Mouse (Mus musculus): Measurements from ENCODE around the gene Arpc4. TPM values are rescaled to one million over a fixed set of nuclear protein-coding genes. Genes with fewer than 3 reads are reported as not detected.
A peak's percentile ranks its signal among the peaks of the same experiment; 100 is the strongest.

Arpc4 gene
- total RNA-seq, 2 experiments from 2014 or later = 130 to 134 TPM

DNA sequence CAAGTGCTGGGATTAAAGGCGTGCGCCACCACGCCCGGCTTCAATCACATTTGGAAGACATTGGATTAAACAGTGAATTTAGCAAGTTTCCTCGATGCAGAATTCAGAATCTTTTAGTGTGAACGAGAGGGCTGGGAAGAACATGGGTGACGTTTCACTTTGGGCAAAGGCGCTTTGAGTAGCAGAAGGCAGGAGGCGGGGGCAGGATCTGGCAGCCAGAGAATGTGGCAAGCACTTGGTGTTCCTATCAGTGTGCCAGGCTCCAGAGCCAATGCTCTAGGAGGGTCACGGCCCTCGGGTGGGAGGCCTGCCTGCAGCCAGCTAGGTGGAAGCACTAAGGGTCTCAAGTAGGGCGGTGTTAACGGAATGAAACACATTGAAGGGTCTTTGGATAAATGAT is 24.2 kb downstream of the Arpc4 start:
- DNase-seq (ENCODE audit: low spot score in 2 of 2) = no peak

DNA sequence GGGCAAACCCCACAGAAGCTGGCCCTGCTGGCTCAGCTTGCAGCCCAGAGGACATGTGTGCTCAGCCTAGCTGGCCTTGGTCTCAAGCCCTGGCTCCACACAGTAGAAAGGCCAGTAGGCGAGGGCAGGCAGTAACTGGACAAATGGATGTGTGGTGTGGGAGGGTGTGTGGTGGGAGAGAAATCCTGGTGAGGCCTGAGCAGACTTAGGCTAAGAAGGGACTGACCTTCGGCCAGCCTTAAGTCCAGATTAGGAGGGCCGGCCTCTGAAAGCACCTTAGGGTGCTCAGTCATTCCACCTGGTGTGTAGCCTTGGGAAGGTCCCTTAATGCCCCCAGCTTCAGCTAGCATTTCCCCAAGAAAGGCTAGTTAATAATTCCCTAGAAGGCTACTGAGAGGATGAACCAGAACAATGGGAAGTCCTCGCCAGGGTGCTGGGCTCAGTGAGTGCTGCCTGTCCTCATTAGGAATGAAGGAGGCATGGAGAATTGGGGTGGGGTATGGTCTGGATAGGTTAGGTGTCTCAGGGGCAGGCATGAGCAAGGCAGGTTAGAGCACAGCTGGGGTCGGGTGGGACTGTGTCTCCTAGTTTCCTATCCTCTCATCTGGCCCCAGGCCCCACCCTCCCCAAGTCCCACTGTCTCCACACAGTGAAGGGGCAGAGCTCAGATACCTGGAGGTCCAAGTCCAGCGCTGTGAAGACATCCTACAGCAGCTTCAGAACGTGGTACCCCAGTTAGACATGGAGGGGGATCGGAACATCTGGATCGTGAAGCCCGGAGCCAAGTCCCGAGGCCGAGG is 26.9 kb downstream of the Arpc4 start:
- DNase-seq (ENCODE audit: low spot score in 2 of 2) = no peak

DNA sequence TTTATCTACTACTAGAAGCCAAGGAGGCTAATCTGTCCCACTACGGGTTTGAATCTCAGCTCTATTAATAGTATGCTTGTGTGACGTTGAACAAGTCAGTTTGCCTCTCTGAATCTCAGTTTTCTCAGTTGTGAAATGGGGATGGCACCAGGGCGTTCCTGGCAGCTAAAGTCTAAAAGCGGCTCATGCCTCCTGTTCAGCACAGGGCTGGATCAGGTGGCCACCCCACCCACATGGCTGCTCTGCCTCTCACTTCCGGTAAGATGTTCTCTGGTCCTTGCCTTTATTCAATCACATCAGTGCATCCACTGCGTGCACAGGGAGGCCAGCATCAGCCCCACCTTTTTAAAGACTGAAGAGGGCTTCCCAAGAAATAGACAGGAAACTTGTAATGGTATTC is 27.6 kb downstream of the Arpc4 start:
- DNase-seq (ENCODE audit: low spot score in 2 of 2) = no peak

DNA sequence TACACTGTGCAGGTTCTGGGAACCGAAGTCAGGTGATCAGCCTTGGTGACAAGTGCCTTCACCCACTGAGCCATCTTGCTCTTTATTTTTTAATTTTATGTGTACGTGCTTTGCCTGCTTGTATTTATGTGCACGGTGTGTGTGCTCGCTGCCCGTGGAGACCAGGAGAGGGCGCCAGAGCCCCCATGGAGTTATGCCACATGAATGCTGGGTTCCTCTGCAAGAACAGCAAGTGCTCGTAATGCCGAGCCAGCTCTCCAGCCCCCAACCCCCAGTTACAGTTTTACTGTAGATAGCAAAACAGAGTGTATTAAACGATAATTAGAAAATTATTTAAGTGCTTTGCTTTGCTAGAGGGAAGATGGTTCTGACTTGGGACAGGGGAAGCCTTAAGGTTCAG is 28.8 kb downstream of the Arpc4 start:
- no peak for DNase-seq (ENCODE audit: low spot score in 2 of 2)

DNA sequence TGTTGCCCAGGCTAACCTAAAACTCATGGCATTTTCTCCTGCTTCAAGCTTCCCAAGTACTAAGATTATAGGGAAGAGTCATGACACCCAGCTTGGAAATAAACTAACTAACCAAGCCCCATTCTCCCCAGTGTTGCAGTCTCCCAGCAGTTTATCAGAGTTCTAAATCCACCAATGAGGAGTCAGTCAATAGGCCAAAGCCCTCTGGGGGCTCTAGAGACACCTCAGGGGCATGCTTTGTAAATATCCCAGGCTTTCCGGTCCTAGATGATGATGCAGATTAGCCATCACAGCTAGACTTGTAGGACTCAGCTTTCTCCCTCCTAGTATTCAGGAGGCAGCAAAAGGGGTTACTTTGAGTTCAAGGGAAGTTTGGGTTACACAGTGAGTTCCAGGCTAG is 32.1 kb downstream of the Arpc4 start:
- no peak for DNase-seq (ENCODE audit: low spot score in 2 of 2)

DNA sequence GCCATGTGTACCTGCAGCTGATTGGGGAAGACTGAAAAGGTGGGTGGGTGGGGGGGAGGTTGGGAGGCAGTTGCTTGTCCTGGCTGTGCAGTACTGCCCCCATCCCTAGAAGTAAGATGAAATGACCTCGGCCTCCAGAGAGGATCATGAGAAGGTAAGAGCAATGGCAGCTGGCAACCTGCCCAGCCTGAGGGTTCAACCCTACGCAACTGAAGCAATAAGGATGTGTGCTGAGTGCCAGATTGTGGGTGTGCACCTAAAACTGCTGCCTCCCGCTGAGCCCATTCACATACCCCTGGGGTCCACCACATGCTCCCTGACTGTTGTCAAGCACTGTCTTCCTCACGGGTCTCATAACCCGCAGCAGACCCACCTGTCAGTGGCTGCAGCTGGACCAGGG is 38.5 kb downstream of the Arpc4 start:
- DNase-seq (ENCODE audit: low spot score in 2 of 2) = no peak

DNA sequence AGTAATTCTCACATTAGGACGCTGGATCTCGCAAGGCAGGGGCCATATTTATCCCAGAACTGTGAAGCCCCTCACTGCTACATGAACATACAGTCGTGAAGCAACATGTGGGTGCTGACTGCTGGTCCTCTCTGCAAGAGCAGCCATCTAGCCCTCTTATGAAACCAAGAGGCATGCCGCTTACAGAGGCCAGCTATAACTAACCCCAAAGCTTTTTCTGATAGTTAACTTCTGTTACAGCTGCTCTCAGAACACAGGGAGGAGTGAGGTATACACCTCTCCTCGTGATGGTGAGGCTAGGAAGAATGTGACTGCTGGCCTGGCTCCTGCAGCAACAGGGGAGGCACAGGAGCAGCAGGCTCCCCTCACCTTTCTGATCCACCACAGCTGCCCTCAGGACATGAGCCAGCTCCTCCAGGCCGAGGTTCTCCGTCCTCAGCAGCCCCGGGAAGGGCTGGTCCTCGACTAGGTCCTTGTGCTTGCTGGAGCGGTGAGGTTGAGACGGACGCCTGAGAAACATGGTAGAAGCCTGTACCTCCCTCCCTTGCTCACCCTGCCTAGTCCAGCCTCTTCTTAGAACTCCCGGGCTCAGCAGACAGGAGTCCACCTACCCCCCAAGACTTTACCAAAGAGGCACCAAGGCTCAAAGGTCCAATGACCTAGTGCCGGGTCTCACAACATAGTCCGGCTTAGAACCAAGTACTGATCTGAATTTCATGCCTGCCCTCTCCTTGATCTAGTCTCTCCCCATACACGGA is 40.7 kb downstream of the Arpc4 start:
- peak in 1 of 2 experiments; percentile 30 for DNase-seq (ENCODE audit: low spot score in 2 of 2)

DNA sequence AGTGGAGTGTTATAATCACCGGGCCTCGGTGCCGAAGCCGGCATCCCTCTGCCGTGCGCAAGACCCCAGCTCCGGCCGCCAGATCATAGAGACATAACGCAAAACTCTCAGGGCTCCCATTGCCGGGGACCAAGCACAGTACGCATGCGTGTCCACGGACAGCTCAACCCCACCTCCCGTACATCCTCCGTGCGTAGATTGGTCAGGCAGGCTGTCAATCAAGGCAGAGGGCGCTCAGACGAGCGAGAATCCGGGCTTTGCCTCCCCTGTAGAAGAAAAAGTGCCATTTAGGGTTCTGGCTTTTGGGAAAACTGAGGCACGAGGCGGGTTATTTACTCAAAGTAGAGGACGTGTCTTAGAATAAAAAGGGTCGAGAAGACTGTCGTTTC is 41.3 kb downstream of the Arpc4 start, which contains the start of gene Rpusd3:
Rpusd3 (minus strand) TSS at position 142 of the 389 bp plus-strand sequence.
- peak; percentile 99 to 100 for DNase-seq (ENCODE audit: low spot score in 2 of 2)

DNA sequence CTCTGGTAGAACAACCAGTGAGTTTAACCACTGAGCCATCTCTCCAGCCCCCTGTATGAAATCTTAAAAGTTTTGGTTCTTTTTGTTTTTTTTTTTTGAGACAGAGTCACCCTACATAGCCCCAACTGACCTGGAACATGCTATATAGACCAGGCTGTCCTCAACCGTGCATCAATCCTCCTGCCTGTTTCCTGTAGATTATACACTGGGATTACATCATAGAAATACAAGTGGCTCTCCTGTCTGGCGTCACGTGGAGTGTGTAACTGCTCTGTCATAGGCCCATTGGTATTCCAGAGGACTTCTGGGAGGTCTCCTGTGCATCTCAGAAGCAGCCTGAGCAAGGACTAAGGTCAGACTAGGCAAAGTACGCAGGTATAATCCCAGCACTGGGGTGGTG is 45.1 kb downstream of the Arpc4 start:
- DNase-seq (ENCODE audit: low spot score in 2 of 2) = no peak

DNA sequence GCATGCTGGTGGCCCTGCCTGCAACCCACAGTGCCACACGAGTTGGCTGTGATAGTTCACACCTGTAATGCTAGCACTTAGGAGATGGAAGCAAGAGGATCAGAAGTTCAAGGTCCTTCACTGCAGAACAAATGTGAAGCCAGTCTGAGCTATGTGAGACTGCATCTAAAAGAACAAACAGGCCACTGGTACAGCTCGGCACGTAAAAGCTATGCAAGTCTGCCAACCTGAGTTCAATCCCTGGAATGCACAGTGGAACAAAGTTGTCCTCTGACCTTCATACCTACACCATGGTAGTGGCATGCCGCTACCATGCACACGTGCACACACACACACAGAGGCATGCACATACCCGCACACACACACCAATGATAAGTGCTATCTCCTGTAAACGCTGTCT is 46.3 kb downstream of the Arpc4 start:
- DNase-seq (ENCODE audit: low spot score in 2 of 2) = no peak

DNA sequence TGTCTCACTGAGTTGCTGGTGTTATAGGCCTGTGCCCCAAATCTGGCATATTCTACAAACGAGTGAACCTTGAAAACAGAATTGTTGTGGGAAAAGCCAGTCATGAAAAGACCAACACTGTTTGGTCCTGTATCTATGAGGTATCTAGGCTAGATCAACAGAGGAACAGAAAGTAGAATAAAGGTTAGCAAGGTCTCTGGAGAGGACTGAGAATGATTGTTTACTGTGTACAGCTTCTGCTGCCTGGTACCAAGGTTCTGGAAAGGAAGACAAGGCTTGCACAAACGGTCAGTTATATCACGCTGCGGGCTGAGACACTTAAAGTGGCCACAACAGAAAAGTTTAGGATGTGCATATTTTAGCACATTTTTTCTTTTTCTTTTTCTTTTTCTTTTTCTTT is 48.8 kb downstream of the Arpc4 start:
- DNase-seq (ENCODE audit: low spot score in 2 of 2) = no peak

DNA sequence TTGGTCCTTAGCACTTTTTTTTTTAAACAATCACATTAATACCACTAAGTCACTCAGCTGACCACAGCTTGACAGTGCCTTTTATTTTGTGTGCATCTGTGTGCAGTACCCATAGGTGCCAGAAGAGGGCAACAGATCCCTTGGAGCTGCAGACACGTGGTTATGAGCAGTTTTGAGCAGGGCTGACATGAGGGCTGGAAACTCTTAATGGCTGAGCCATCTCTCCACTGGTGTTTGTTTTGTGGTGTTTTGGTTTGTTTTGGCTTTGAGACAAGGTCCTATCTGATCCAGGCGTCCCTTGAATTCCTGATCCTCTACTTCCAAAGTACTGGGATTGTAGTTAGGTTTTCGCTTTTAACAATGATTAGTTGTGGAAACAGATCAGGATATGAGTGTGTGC is 49.5 kb downstream of the Arpc4 start:
- DNase-seq (ENCODE audit: low spot score in 2 of 2) = peak in 1 of 2 experiments; percentile 41

DNA sequence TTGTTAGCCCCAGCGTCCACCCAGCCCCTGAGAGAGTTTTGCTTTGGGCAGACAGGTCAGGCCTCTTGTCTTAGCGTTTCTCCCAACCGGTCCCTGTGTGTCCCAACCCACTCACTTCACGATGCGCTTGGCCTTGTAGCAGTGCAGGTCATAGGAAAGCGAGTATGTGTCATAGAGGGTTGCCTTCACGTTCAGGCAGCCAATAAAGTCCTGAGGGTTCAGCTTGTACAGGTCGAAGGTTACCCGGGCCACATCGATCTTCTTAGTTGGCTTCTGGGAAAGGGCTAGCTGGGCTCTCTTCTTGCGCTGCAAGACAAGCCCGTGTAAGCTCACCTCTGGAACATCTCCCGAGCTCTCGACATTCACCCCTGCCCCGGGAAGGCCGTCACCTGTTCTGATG is 50.1 kb downstream of the Arpc4 start:
- no peak for DNase-seq (ENCODE audit: low spot score in 2 of 2)

DNA sequence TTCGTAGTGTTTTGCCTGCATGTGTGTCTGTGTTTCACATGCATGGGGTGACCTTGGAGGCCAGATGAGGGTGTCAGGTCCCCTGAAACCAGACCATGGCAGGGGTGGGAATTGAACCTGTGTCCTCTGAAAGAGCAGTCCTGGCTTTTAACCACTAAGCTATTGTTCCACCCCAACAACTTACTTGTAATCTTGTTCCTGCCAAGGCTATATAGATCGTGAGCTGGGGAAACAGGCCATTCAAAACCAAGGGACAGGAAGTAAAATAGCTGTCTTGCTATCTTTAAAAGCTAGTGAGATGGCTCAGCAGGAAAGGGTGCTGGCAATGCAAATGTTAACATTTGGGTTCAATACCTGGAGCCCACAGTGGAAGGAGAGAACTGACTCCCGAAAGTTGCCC is 52.0 kb downstream of the Arpc4 start:
- DNase-seq (ENCODE audit: low spot score in 2 of 2) = no peak

DNA sequence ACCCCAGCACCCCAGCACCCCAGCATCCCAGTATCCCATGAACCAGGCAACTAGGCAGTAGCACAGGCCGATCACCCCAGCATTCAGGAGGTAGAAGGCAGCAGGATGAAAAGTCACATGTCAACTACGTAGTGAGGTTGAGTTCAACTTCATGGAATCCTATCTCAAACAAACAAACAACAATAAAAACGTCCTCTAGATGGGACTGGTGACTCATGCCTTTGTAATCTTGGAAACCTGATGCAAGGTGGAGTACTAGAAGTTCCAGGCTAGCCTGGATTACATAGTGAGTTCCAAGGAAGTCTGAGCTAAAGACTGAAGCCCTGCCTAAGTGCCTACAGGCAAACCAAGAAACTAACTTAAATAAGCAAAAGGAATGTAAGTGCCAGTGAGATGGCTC is 52.9 kb downstream of the Arpc4 start:
- no peak for DNase-seq (ENCODE audit: low spot score in 2 of 2)

DNA sequence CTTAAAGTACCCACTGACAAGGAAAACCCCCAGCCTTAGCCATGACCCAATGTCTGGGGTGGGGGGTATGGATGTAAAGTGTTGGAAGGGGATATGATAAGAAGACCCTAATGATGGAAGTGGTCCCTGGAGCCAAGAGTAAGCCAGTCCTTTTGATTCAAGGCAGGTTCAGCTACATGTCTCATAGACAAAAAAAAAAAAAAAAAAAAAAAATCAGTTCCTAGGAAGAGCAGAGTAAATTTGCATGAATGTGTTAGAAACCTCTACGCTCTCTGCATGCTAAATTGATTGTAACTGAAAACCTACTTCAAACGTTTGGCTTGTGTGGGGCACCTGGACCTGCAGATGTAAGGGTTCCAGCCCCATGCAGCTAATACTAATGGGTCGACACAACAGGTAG is 53.9 kb downstream of the Arpc4 start:
- no peak for DNase-seq (ENCODE audit: low spot score in 2 of 2)

DNA sequence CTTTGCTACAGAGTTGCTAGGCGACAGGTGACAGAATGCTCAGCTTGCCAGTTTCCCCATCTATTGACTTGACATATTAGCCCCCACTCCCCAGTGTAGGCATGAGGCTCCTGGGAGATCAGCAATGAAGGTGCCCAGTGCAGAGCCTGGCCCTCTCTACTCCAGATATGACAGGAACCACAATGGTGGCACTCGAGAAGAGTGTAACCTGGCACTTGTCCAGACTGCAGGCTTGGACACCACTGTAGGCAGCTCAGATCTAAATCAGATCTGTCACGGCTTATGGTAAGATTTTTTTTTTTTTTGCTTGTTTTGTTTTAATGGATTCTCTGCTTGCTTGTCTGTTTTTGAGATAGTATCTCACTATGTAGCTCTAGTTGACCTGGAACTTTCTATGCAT is 55.7 kb downstream of the Arpc4 start:
- DNase-seq (ENCODE audit: low spot score in 2 of 2) = no peak

DNA sequence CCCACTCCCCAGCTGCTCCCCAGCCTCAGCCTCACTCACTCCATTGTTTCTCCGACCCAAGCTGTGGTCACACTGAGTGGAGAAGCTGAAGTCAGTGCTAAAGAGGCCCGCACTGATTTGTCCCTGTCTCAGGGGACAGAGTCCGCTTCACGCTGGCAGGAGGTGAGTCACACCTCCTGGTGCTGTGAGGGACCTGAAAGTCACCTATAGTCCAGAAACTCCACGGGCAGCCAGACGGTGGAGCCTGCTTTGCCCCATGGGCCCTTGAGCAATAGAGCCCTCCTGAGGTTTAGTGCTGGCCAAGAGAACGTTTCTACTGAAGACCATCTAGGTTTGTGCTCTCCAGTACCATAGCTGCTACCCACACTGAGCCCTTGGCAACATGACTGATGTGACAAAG is 56.8 kb downstream of the Arpc4 start:
- DNase-seq (ENCODE audit: low spot score in 2 of 2) = no peak

DNA sequence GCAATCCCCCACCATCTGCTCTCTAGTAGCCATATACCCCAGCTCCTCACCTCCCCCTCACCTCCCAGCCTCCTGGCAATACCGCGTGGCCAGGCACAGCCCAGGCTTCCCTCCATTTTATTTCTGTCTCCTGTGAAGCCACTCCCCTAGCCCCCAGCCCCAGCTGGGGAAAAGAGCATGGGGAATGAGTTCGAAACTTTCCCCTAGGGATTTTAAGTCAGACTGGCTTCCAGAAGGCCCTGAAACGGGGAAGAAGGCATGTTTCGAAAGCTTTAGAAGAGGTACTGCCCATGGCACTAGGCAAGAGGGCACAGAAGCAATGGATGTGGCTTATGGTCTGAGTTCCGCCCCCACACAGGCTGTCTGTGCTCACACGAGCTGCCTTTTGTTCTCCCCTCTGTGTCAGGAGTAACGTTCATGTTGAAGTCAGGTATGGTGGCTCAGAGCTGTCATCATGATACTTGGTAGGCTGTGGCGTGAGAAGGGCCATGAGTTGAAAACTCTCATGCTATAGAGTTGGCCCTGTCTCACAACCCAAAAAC is 57.8 kb downstream of the Arpc4 start, which contains the start of gene Cidec:
Cidec (minus strand) TSS at position 97 of the 542 bp plus-strand sequence.
- DNase-seq (ENCODE audit: low spot score in 2 of 2) = no peak

DNA sequence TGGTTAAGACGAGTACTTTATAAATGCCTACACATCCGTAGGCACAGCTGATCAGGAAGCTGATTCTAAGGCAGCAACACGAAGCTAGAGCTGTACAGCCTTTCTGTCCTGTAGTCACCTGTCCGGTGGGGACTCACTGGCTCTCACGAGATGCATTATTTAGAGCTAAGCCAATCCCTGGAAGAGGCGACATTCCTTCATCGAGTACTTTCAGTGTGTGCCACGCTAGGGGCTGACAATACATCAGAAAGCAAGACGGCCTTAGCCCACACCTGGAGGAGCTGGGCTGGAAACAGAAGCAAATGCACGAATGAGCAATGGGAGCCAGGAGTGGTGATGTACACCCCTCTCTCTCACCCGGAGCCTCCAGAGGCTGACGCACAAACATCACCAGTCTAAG is 59.2 kb downstream of the Arpc4 start:
- no peak for DNase-seq (ENCODE audit: low spot score in 2 of 2)

DNA sequence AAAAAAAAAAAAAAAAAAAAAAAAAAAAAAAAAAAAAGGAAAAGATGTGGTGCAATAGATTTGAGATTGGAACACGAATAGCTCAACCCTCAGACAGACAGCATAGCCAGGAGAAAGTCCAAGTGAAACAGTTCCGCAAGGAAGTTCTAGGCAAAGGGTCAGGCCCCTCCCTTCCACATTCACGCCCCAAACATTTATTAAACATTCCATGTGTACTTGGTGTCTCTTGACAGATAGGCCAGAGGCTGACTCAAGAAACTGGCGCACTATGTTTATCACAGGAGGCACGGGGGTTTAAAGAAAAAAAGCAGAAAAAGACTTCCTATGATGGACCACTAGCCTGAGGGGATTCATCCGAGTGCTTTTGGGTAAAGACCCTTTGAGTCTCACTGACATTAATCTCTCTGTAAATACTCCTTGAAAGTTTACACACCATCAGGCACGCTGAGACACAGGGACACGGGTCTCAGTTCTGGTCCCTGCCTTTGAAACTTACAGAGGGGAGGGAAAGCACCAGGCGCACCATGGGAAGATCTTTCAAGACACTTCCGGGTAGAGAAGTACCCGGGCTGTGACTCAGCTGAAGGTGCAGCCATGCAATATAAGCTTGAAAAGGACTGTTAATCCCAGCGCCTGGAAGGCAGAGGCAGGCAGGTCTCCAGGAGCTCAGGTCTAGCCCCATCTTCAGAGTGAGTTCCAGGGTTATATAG is 61.0 kb downstream of the Arpc4 start:
- no peak for DNase-seq (ENCODE audit: low spot score in 2 of 2)

All from gastrocnemius, postnatal 4 days (tissue).